Mouse (Mus musculus) hindbrain, embryonic 12.5 days (tissue): ENCODE data around the gene Ttc7b. TPM values are rescaled to one million over a fixed set of nuclear protein-coding genes. Genes with fewer than 3 reads are reported as not detected.

Experiments used
- ATAC-seq: fragments of 200-750 bp; cut with Nextera tagmentation; 2 replicates; pipeline ENCODE4 v1.8.0; 2017; ENCODE audit warnings: moderate TSS enrichment; ENCODE audit not compliant: low FRiP score
- H3K27ac ChIP-seq: fragments of 300-500 bp; sonication (generic); 2 replicates; pipeline ENCODE4 v1.5.1; 2016; ENCODE audit warnings: mild to moderate bottlenecking
- H3K27me3 ChIP-seq: fragments of 300-500 bp; sonication (generic); 2 replicates; pipeline ENCODE4 v1.6.1; 2016; ENCODE audit warnings: mild to moderate bottlenecking
- H3K36me3 ChIP-seq: fragments of 300-500 bp; sonication (generic); 2 replicates; pipeline ENCODE4 v1.6.1; 2016; ENCODE audit warnings: mild to moderate bottlenecking
- H3K4me1 ChIP-seq: fragments of 300-500 bp; sonication (generic); 2 replicates; pipeline ENCODE4 v1.6.1; 2016
- H3K4me2 ChIP-seq: fragments of 300-500 bp; sonication (generic); replicated peaks from 2 replicates; pipeline ENCODE4 v1.6.1; 2016; ENCODE audit warnings: mild to moderate bottlenecking
- H3K4me3 ChIP-seq: fragments of 300-500 bp; sonication (generic); 2 replicates; pipeline ENCODE4 v1.5.1; 2016; ENCODE audit warnings: mild to moderate bottlenecking
- H3K9ac ChIP-seq: fragments of 300-500 bp; sonication (generic); 2 replicates; pipeline ENCODE4 v1.6.1; 2016; ENCODE audit warnings: mild to moderate bottlenecking, moderate library complexity
- H3K9me3 ChIP-seq: fragments of 300-500 bp; sonication (generic); replicated peaks from 2 replicates; pipeline ENCODE4 v1.6.1; 2016; ENCODE audit warnings: mild to moderate bottlenecking
- WGBS: fragments of 180-500 bp; shearing (Covaris S2); methylation state at CpG from one replicate; pipeline ENCODE4 v1.1.7; 2016; 5-methylcytosine and 5-hydroxymethylcytosine counted together
- polyA plus RNA-seq: library from polyadenylated mRNA; unstranded; fragments of >200 nt; fragmentation: Nextera tagmentation; extraction: Ambion mirVana; gene quantifications from 2 replicates; pipeline ENCODE4 v1.2.1, GENCODE M21; 2016

The Ttc7b gene
- polyA plus RNA-seq, 1 experiment from 2014 or later, result 6.1 TPM

DNA sequence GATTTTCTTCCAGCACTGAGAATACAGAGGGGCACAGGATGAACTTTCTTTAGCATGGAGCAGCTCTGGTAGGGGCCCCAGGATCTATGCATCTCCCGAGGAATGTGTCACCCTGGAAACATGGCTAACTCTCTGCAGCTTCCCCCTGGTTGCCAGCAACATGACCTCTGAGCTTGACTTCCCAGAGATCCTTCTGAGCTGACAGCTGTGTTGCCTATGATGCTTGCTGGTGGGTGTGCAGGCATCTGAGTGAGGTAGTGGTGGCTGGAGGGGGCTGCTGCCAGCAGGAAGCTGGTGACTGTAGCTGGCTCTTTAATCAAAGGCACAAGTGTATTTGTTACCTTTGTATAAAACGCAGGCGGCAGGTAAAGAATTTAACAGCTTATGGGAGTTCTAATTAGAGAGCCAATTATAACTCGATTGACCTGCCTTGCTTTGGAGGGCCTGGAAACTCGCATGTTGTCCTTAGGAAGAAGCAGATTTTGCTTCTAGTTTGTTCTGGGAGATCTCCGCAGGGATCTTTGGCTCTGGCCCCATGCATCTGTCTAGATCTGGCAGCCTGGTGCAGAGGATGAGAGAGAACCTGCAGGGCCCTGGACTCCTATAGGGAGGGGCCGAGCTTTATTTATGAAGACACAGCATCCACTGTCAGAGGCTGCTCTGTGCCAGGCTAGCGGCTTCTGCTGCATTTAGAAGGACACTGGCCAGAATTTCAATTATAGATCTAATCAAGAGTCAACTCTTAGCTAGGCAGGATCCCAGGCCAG lies 205.3 kb downstream of the Ttc7b start:
- WGBS, result 55% methylated on average over 8 of the region's 8 CpGs
- ATAC-seq, result peak; percentile 20; the same call in 1 of the 2 replicates
- Histone ChIP-seq H3K4me1 (peaks cover 56% of the 10 kb centered on the region), H3K4me2 (no peak overlapping the region), H3K9ac (no peak overlapping the region), H3K27me3 (no peaks in the 10 kb centered on the region), H3K27ac (peak overlapping the region; percentile 55), H3K4me3 (no peak overlapping the region), H3K9me3 (no peaks in the 10 kb centered on the region), H3K36me3 (0 out of 2 replicates have a peak, but pooled peaks cover 5% of the 10 kb centered on the region)

DNA sequence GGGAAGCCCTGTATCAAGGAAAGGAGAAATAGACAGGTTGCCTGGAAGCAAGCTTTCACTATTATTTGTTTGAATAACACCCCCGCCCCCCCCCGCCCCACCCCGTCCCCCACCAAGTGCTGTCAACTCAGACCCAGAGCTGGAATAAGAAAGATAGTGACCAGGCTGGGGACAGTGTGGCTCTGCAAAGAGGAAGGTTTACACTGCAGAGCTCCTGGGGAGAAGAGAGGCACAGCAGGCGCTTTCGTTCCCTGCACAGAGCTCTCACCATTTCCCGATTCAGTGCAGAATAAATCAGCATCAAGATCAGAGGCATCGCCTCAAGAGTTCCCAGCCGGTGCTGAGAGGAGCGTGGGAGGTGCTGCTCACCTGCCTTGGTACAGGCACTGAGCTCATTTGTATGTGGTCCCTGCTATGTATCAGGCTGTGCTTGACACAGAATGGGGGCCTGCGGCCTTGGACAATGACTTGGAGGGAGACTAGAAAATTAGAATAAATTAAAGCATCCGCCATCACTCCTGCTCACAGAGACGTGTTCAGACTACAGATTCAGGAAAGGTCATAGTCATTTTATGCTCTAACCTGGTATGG lies 206.7 kb downstream of the Ttc7b start:
- Histone ChIP-seq H3K9ac (no peak overlapping the region), H3K4me1 (peaks cover 64% of the 10 kb centered on the region), H3K27me3 (no peaks in the 10 kb centered on the region), H3K36me3 (no peaks in the 10 kb centered on the region), H3K4me2 (0 out of 2 replicates have a peak overlapping the region, but pooled peaks have one; percentile 6), H3K27ac (peak overlapping the region; percentile 83), H3K9me3 (no peaks in the 10 kb centered on the region), H3K4me3 (no peak overlapping the region)
- peak; percentile 59 for ATAC-seq
- 31% methylated on average over 12 of the region's 12 CpGs for WGBS

GRCm38 (mm10) chr12:100313209-100313608 lies 207.4 kb downstream of the Ttc7b start:
- Histone ChIP-seq H3K4me2 (no peak overlapping the region), H3K27ac (peak overlapping the region; percentile 83), H3K9me3 (no peaks in the 10 kb centered on the region), H3K9ac (no peak overlapping the region), H3K27me3 (no peaks in the 10 kb centered on the region), H3K4me1 (peaks cover 68% of the 10 kb centered on the region), H3K4me3 (no peak overlapping the region), H3K36me3 (no peaks in the 10 kb centered on the region)
- ATAC-seq, result no peak
- WGBS, result 69% methylated on average over 6 of the region's 6 CpGs

- Histone ChIP-seq H3K27me3 (no peaks in the 10 kb centered on the region), H3K9me3 (no peaks in the 10 kb centered on the region), H3K4me2 (no peak overlapping the region), H3K9ac (no peak overlapping the region), H3K36me3 (0 out of 2 replicates have a peak, but pooled peaks cover 2% of the 10 kb centered on the region), H3K4me1 (peaks cover 70% of the 10 kb centered on the region), H3K27ac (peak overlapping the region; percentile 3; the same call in 1 of the 2 replicates), H3K4me3 (no peak overlapping the region)
- WGBS, result 66% methylated on average over 6 of the region's 6 CpGs
- ATAC-seq, result no peak
Measured at GRCm38 (mm10) chr12:100310471-100311392, 209.9 kb downstream of the Ttc7b start.

- H3K4me1 ChIP-seq, result peaks cover 70% of the 10 kb centered on the region
- no peak overlapping the region for H3K4me3 ChIP-seq
- no peak overlapping the region for H3K9ac ChIP-seq
Measured at GRCm38 (mm10) chr12:100309201-100309600, 211.4 kb downstream of the Ttc7b start.

DNA sequence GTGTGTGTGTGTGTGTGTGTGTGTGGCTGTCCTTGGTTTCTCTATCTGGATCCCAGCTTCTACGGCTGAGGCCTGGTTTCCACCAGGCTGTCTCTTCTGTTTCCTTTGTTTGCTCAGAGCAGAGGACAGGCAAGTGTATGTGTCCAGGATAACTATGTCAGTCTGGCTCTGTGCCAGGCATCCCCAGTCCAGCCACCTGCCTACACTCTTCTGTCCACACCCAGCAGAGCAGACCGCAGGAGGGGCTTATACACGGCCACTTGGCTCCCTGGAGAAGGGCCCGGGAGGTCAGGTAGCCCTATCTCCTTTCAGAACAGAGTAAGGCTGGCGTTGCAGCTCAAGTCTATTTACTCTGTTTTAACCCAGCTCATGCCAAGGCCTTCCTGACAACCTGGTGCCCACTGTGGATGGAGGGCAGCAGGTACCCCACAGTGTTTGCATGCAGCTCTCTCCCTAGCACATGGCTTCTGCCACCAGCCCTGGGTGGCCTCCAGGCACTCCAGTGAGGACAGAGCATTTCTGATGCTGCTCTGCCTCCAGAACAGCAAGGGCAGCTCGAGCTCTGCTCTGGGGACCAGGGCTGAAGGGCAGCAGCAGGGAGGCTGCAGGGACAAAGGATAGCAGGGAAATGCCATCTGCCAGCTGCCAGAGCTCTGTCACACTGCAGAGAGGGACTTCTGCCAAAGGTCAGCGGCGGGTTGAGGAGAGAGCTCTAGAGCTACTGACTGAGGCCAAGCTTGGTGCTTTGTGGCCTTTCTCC lies 212.9 kb downstream of the Ttc7b start:
- Histone ChIP-seq H3K4me1 (peaks cover 58% of the 10 kb centered on the region), H3K36me3 (0 out of 2 replicates have a peak, but pooled peaks cover 2% of the 10 kb centered on the region), H3K4me2 (no peak overlapping the region), H3K9me3 (no peaks in the 10 kb centered on the region), H3K27me3 (no peaks in the 10 kb centered on the region), H3K4me3 (no peak overlapping the region), H3K27ac (peak overlapping the region; percentile 88), H3K9ac (peak overlapping the region; percentile 45; the same call in 1 of the 2 replicates)
- WGBS, result 39% methylated on average over 8 of the region's 8 CpGs
- peak; percentile 72 for ATAC-seq

More at GRCm38 (mm10) chr12:100309201-100309600, 211.4 kb downstream of the Ttc7b start:
- H3K36me3 ChIP-seq, result 0 out of 2 replicates have a peak, but pooled peaks cover 2% of the 10 kb centered on the region
- H3K4me2 ChIP-seq, result no peak overlapping the region
- 68% methylated on average over 4 of the region's 4 CpGs for WGBS
- ATAC-seq, result no peak
- H3K27me3 ChIP-seq, result no peaks in the 10 kb centered on the region
- no peaks in the 10 kb centered on the region for H3K9me3 ChIP-seq
- no peak overlapping the region for H3K27ac ChIP-seq

DNA sequence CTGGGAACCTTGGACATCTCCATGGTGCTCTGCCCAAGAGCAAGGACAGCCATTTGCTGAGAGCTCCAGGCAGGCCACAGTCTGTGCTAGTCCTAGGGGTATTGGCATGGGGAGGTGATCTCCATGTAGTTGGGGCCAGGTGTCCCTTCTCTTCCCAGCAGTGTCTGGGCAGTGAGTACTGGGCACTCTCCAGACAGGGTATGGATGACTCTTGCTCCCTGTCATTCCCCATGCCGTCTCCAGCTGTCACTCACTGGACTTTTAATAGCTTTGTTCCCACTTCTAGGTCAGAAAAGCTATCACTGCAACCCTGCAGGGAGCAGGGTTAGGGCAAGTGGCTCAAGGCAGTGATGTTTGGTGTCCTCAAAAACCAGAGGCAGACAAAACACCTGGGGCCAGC lies 214.3 kb downstream of the Ttc7b start:
- H3K9ac ChIP-seq, result no peak overlapping the region
- H3K4me3 ChIP-seq, result no peak overlapping the region
- no peaks in the 10 kb centered on the region for H3K9me3 ChIP-seq
- H3K27ac ChIP-seq, result 0 out of 2 replicates have a peak overlapping the region, but pooled peaks have one; percentile 88
- peaks cover 56% of the 10 kb centered on the region for H3K4me1 ChIP-seq
- ATAC-seq, result no peak
- no peaks in the 10 kb centered on the region for H3K27me3 ChIP-seq
- H3K36me3 ChIP-seq, result 0 out of 2 replicates have a peak, but pooled peaks cover 4% of the 10 kb centered on the region
- WGBS, result 71% methylated on average over 1 of the region's 1 CpGs
- H3K4me2 ChIP-seq, result no peak overlapping the region

DNA sequence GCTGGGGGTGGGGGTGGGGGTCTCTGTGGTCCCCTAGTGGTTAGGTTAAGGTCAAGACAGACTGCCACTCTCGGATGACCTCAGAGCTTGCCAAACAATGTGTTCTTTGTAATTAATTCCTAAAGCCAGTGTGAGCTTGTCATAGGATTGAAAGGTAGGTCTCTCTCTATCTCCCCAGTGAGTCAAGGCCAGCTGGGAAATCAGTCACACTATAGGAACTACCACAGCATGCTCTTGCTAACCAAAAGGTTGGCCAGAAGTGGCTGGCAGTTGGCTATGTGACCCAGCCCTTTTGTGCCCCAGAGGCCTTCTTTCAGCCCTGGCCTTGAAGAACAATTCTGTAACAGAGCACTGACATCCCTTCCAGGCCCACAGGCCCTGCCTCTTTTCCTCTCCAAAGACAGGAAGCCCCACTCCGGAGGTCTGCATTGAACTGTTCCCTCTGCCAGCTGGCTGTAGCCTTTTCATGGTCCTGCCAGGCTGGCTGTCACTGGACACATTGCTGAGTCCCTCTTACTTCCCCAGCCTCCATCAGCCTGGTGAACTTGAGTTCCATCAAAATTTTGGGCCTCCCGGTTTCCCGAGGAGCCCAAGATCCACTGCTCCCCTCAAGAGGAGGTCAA lies 215.5 kb downstream of the Ttc7b start:
- H3K36me3 ChIP-seq, result 0 out of 2 replicates have a peak, but pooled peaks cover 13% of the 10 kb centered on the region
- H3K9ac ChIP-seq, result no peak overlapping the region
- no peak overlapping the region for H3K4me3 ChIP-seq
- 0 out of 2 replicates have a peak overlapping the region, but pooled peaks have one; percentile 45 for H3K27ac ChIP-seq
- no peak overlapping the region for H3K4me2 ChIP-seq
- ATAC-seq, result no peak
- H3K27me3 ChIP-seq, result no peaks in the 10 kb centered on the region
- WGBS, result 55% methylated on average over 4 of the region's 4 CpGs
- H3K4me1 ChIP-seq, result peaks cover 50% of the 10 kb centered on the region
- H3K9me3 ChIP-seq, result no peaks in the 10 kb centered on the region

- Histone ChIP-seq H3K4me3 (no peak overlapping the region), H3K9me3 (no peaks in the 10 kb centered on the region), H3K27me3 (no peaks in the 10 kb centered on the region), H3K27ac (no peak overlapping the region), H3K9ac (no peak overlapping the region), H3K36me3 (0 out of 2 replicates have a peak, but pooled peaks cover 17% of the 10 kb centered on the region), H3K4me1 (peaks cover 43% of the 10 kb centered on the region), H3K4me2 (no peak overlapping the region)
- ATAC-seq, result no peak
- WGBS, result 74% methylated on average over 2 of the region's 2 CpGs
Measured at GRCm38 (mm10) chr12:100304280-100304679, 216.3 kb downstream of the Ttc7b start.

GRCm38 (mm10) chr12:100303141-100303540 lies 217.5 kb downstream of the Ttc7b start:
- H3K9me3 ChIP-seq, result no peaks in the 10 kb centered on the region
- H3K4me2 ChIP-seq, result no peak overlapping the region
- no peaks in the 10 kb centered on the region for H3K27me3 ChIP-seq
- 80% methylated on average over 7 of the region's 7 CpGs for WGBS
- no peak overlapping the region for H3K9ac ChIP-seq
- H3K4me3 ChIP-seq, result no peak overlapping the region
- H3K27ac ChIP-seq, result no peak overlapping the region
- H3K36me3 ChIP-seq, result 0 out of 2 replicates have a peak, but pooled peaks cover 17% of the 10 kb centered on the region
- ATAC-seq, result no peak
- peaks cover 35% of the 10 kb centered on the region for H3K4me1 ChIP-seq

DNA sequence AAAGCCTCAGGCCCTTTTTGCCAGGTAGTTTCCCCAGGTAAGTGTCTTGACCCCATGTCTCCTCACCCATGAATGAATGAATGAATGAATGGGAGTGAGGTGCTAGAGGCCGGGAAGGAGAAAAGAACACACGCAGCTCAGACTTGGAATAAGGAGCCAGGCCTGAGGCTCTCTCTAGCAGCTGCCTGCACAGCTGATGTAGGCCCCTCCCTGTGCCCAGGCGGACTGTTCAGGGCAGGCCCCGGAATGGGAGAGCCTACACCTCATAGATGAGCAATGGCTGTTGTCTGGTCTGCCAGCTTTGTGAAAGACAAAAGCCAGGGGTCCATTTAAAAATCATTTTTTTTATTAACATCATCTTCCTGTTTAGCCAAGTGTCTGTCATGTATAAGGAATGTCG lies 220.2 kb downstream of the Ttc7b start:
- no peak overlapping the region for H3K4me2 ChIP-seq
- no peak overlapping the region for H3K9ac ChIP-seq

More for the DNA sequence above, 220.2 kb downstream of the Ttc7b start:
- WGBS, result 76% methylated on average over 5 of the region's 5 CpGs
- ATAC-seq, result no peak
- H3K4me1 ChIP-seq, result peaks cover 14% of the 10 kb centered on the region
- no peak overlapping the region for H3K4me3 ChIP-seq
- H3K36me3 ChIP-seq, result 0 out of 2 replicates have a peak, but pooled peaks cover 15% of the 10 kb centered on the region
- H3K27ac ChIP-seq, result no peak overlapping the region
- no peaks in the 10 kb centered on the region for H3K27me3 ChIP-seq
- H3K9me3 ChIP-seq, result no peaks in the 10 kb centered on the region
